8 mouse cellular contexts compared by ENCODE assay signal in genomic region chr9:42944536-42945006, GRCm38 (mm10). TPM values are rescaled to one million over a fixed set of nuclear protein-coding genes. Genes with fewer than 3 reads are reported as not detected.
DNase-seq lines count a peak whose midpoint lies in the region; ATAC-seq and TF ChIP-seq lines count a peak whose summit lies in the region.

No protein-coding gene starts in this region.

- H3K36me3 ChIP-seq in CH12.LX (replicated peaks in 1 of 2; ENCODE audit: control insufficient read depth in 1 of 2, insufficient read depth in 1 of 2, low read length in 1 of 2) = no peaks in the 10 kb centered on the region
- H3K36me3 ChIP-seq in forebrain, embryonic 12.5 days (replicated peaks) = no peaks in the 10 kb centered on the region
- H3K36me3 ChIP-seq in heart, postnatal 0 days (replicated peaks; ENCODE audit: control insufficient read depth, insufficient read depth, low read length) = no peaks in the 10 kb centered on the region
- no peaks in the 10 kb centered on the region for H3K36me3 ChIP-seq in liver, embryonic 16.5 days (ENCODE audit: control insufficient read depth, insufficient read depth)
- no peaks in the 10 kb centered on the region for H3K36me3 ChIP-seq in neural tube, embryonic 13.5 days

- H3K27me3 ChIP-seq in CH12.LX (replicated peaks) = peaks cover 84% of the 10 kb centered on the region
- peaks cover 42% of the 10 kb centered on the region for H3K27me3 ChIP-seq in forebrain, embryonic 12.5 days
- H3K27me3 ChIP-seq in heart, postnatal 0 days (ENCODE audit: control insufficient read depth, insufficient read depth, low read length) = peaks cover 64% of the 10 kb centered on the region
- H3K27me3 ChIP-seq in liver, embryonic 16.5 days (ENCODE audit: control insufficient read depth, insufficient read depth, low read depth, low read length) = peaks cover 47% of the 10 kb centered on the region
- peaks cover 26% of the 10 kb centered on the region for H3K27me3 ChIP-seq in neural tube, embryonic 13.5 days

- H3K79me2 ChIP-seq in CH12.LX (replicated peaks; ENCODE audit: control insufficient read depth, extremely low read depth, insufficient read depth, poor library complexity, severe bottlenecking) = no peaks in the 10 kb centered on the region

- TF ChIP-seq POLR2A in CH12.LX (IDR thresholded peaks at IDR 0.05; ENCODE audit: low read depth, low read length) = no peak

- H3K4me2 ChIP-seq in CH12.LX (ENCODE audit: insufficient read depth, low read depth, poor library complexity, severe bottlenecking) = peak overlapping the region; percentile 85
- H3K4me2 ChIP-seq in forebrain, embryonic 12.5 days = peak overlapping the region; percentile 95
- peak overlapping the region; percentile 100 for H3K4me2 ChIP-seq in heart, postnatal 0 days (ENCODE audit: low read depth, low read length)
- H3K4me2 ChIP-seq in liver, embryonic 16.5 days (ENCODE audit: low read depth, low read length) = peak overlapping the region; percentile 73
- peak overlapping the region; percentile 90 for H3K4me2 ChIP-seq in neural tube, embryonic 13.5 days

- WGBS in forebrain, embryonic 12.5 days = under 1% methylated on average over 49 of the region's 52 CpGs
- under 1% methylated on average over 33 of the region's 52 CpGs for WGBS in heart, postnatal 0 days
- under 1% methylated on average over 51 of the region's 52 CpGs for WGBS in liver, embryonic 16.5 days (ENCODE audit: insufficient replicate concordance)
- under 1% methylated on average over 52 of the region's 52 CpGs for WGBS in neural tube, embryonic 13.5 days

- no peak overlapping the region for H3K27ac ChIP-seq in CH12.LX (ENCODE audit: insufficient read depth, low read depth)
- 0 out of 2 replicates have a peak overlapping the region, but pooled peaks have one; percentile 44 for H3K27ac ChIP-seq in forebrain, embryonic 12.5 days
- H3K27ac ChIP-seq in heart, postnatal 0 days (ENCODE audit: low read depth) = no peak overlapping the region
- H3K27ac ChIP-seq in liver, embryonic 16.5 days (ENCODE audit: low read length) = no peak overlapping the region
- H3K27ac ChIP-seq in neural tube, embryonic 13.5 days (replicated peaks) = peak overlapping the region; percentile 88

- peak overlapping the region in 2 of 3 experiments; percentile 31 to 38 for H3K4me3 ChIP-seq in CH12.LX (replicated peaks in 1 of 3; ENCODE audit: low read depth in 2 of 3, low read length in 2 of 3, poor library complexity in 1 of 3)
- H3K4me3 ChIP-seq in forebrain, embryonic 12.5 days (replicated peaks) = peak overlapping the region; percentile 68
- peak overlapping the region; percentile 68 for H3K4me3 ChIP-seq in heart, postnatal 0 days (ENCODE audit: low read depth, low read length)
- H3K4me3 ChIP-seq in liver, embryonic 16.5 days (ENCODE audit: low read depth, low read length) = peak overlapping the region; percentile 56
- H3K4me3 ChIP-seq in neural tube, embryonic 13.5 days = peak overlapping the region; percentile 81

- H3K4me1 ChIP-seq in CH12.LX (ENCODE audit: control insufficient read depth in 1 of 2, insufficient read depth in 2 of 2) = peaks cover 0 to 9% of the 10 kb centered on the region in 2 experiments; a peak in 2 of 4 replicates
- peaks cover 26% of the 10 kb centered on the region for H3K4me1 ChIP-seq in forebrain, embryonic 12.5 days
- peaks cover 5% of the 10 kb centered on the region; the same call in 1 of the 2 replicates for H3K4me1 ChIP-seq in heart, postnatal 0 days (ENCODE audit: control insufficient read depth, insufficient read depth)
- H3K4me1 ChIP-seq in liver, embryonic 16.5 days (ENCODE audit: control insufficient read depth, low read depth, low read length) = no peaks in the 10 kb centered on the region
- H3K4me1 ChIP-seq in neural tube, embryonic 13.5 days (replicated peaks) = peaks cover 23% of the 10 kb centered on the region

- no peak for TF ChIP-seq EP300 in CH12.LX (IDR thresholded peaks at IDR 0.05; ENCODE audit: low read length)
- no peak for TF ChIP-seq EP300 in heart, postnatal 0 days (IDR thresholded peaks at IDR 0.05; ENCODE audit: low read depth)

- TF ChIP-seq RAD21 in CH12.LX (IDR thresholded peaks at IDR 0.05; ENCODE audit: low read depth, low read length) = peak; percentile 81

- peak overlapping the region; percentile 45 for H3K9ac ChIP-seq in CH12.LX (ENCODE audit: insufficient read depth, low read depth)
- H3K9ac ChIP-seq in forebrain, embryonic 12.5 days = peak overlapping the region; percentile 72
- no peak overlapping the region for H3K9ac ChIP-seq in heart, postnatal 0 days (replicated peaks; ENCODE audit: low read depth, low read length)
- H3K9ac ChIP-seq in liver, embryonic 16.5 days (ENCODE audit: low read depth, low read length) = peak overlapping the region; percentile 40
- peak overlapping the region; percentile 96 for H3K9ac ChIP-seq in neural tube, embryonic 13.5 days

- TF ChIP-seq CTCF in CH12.LX (conservative IDR thresholded peaks at IDR 0.05 in 1 of 2, IDR thresholded peaks at IDR 0.05 in 1 of 2; ENCODE audit: low read depth in 2 of 2, low read length in 2 of 2) = peak in 1 of 2 experiments; percentile 85; a peak in 2 of 4 replicates
- TF ChIP-seq CTCF in heart, postnatal 0 days (IDR thresholded peaks at IDR 0.05; ENCODE audit: low read depth) = peak; percentile 94

- dilution Hi-C loops in CH12.LX (cut with MboI; ENCODE audit: extremely low pct_ligation_motif_present, extremely low pct_unique_long_range_greater_than_20kb, low sequenced_read_pairs) = no loop called here

- peak; percentile 89 for ATAC-seq in forebrain, embryonic 12.5 days (ENCODE audit: low FRiP score)
- peak; percentile 88 for ATAC-seq in heart, postnatal 0 days (ENCODE audit: insufficient read depth, low read depth)
- ATAC-seq in liver, embryonic 16.5 days (ENCODE audit: low read depth) = peak; percentile 77
- peak; percentile 94 for ATAC-seq in neural tube, embryonic 13.5 days (ENCODE audit: low read depth)

- in situ Hi-C loops in CH12.LX (cut with MboI; ENCODE audit: low pct_ligation_motif_present, low pct_unique_long_range_greater_than_20kb, low sequenced_read_pairs) = loop anchor here (10.0 to 25.0 kb wide), 3 partner anchors 250 to 607 kb away; no protein-coding TSS in a partner anchor

- DNase-seq in CH12.LX (ENCODE audit: extremely low read depth) = peak; percentile 65
- peak; percentile 37 for DNase-seq in c-Kit-positive CD71-positive TER-119-negative erythroid progenitor cells, embryonic 14.5 days (ENCODE audit: low read depth)
- DNase-seq in heart, postnatal 0 days (ENCODE audit: low spot score) = peak; percentile 59
- peak; percentile 94 to 95 for DNase-seq in kidney, postnatal 4 days
- DNase-seq in telencephalon, adult 2 months (ENCODE audit: low read depth, low spot score) = peak; percentile 46

- H3K9me3 ChIP-seq in CH12.LX (replicated peaks; ENCODE audit: low read length) = no peaks in the 10 kb centered on the region
- H3K9me3 ChIP-seq in forebrain, embryonic 12.5 days = no peaks in the 10 kb centered on the region
- no peaks in the 10 kb centered on the region for H3K9me3 ChIP-seq in heart, postnatal 0 days (replicated peaks; ENCODE audit: control insufficient read depth, low read length)
- no peaks in the 10 kb centered on the region for H3K9me3 ChIP-seq in liver, embryonic 16.5 days (replicated peaks; ENCODE audit: control insufficient read depth, low read length)
- no peaks in the 10 kb centered on the region for H3K9me3 ChIP-seq in neural tube, embryonic 13.5 days

TF ChIP-seq in CH12.LX, 34 proteins besides CTCF, POLR2A, EP300 and RAD21:
- TF ChIP-seq BHLHE40 (IDR thresholded peaks at IDR 0.05; ENCODE audit: low read depth, low read length) = no peak
- 0 out of 2 replicates have a peak, but pooled peaks have one; percentile 6 for TF ChIP-seq IRF4 (IDR thresholded peaks at IDR 0.05; ENCODE audit: low read depth, low read length)
- TF ChIP-seq GABPA (IDR thresholded peaks at IDR 0.05; ENCODE audit: insufficient replicate concordance, low read depth, low read length) = no peak
- TF ChIP-seq ETS1 (conservative IDR thresholded peaks at IDR 0.05; ENCODE audit: low read depth, low read length) = no peak
- peak; percentile 76 for TF ChIP-seq SMC3 (IDR thresholded peaks at IDR 0.05; ENCODE audit: low read depth, low read length)
- TF ChIP-seq MAZ (IDR thresholded peaks at IDR 0.05; ENCODE audit: low read depth, low read length) = 0 out of 2 replicates have a peak, but pooled peaks have one; percentile 29
- TF ChIP-seq JUN (IDR thresholded peaks at IDR 0.05; ENCODE audit: insufficient read depth, low read depth, low read length) = no peak

RNA-seq across cellular contexts. Expression of gene Grik4, which starts 0.3 kb away (rescaled TPM):
- total RNA-seq in CH12.LX (2012; rRNA removed) (not detected in 2 replicates), CH12.LX (2014; rRNA removed) (not detected in 2 replicates)
- polyA plus RNA-seq in CH12.LX (2012; ENCODE audit: insufficient read length, low read depth) = not detected in 2 replicates
- 2.8 and 3.3 TPM in 2 replicates for polyA plus RNA-seq in forebrain, embryonic 12.5 days (2016; fragmentation: Nextera tagmentation; extraction: Ambion mirVana)
- total RNA-seq in heart, postnatal 0 days (2014; rRNA removed; ENCODE audit: low replicate concordance) = not detected in 2 replicates
- polyA plus RNA-seq in heart, postnatal 0 days (2015; fragmentation: Nextera tagmentation; extraction: Ambion mirVana) = 0.03 TPM in 2 replicates
- 0.24 and 0.28 TPM in 2 replicates for polyA plus RNA-seq in liver, embryonic 16.5 days (2015; fragmentation: Nextera tagmentation; extraction: Ambion mirVana)
- 8.3 and 9.7 TPM in 2 replicates for polyA plus RNA-seq in neural tube, embryonic 13.5 days (2015; fragmentation: Nextera tagmentation; extraction: Ambion mirVana)

Comparison
In these comparisons a context has a peak if more than half of its experiments do, and no peak if none do; other contexts are left out.
1. DNase-seq: peak in every context shown above with its lines; median percentile 94 in kidney, postnatal 4 days; 65 in CH12.LX; 59 in heart, postnatal 0 days; 46 in telencephalon, adult 2 months; 37 in c-Kit-positive CD71-positive TER-119-negative erythroid progenitor cells, embryonic 14.5 days.
2. H3K27ac ChIP-seq: peak in forebrain, embryonic 12.5 days (single experiment) and neural tube, embryonic 13.5 days (single experiment); none in CH12.LX (single experiment), heart, postnatal 0 days (single experiment) and liver, embryonic 16.5 days (single experiment).
3. Peak in every context shown above with its lines, with median percentiles within 50 percentile points of each other: H3K4me2 ChIP-seq, H3K4me3 ChIP-seq and ATAC-seq.